Mouse (Mus musculus) intestine, embryonic 14.5 days (tissue): ENCODE measurements at regions not wholly inside any gene's neighbourhood (a gene's known extent, or its start where the extent isn't known, plus 50 kb on each side); places are given as distances from the start of the nearest gene placed in this dataset.

Source experiments
- ATAC-seq: fragments of 200-750 bp; cut with Nextera tagmentation; replicated peaks from 2 replicates; pipeline ENCODE4 v1.8.0; 2017; ENCODE audit warnings: low read depth, moderate number of reproducible peaks, moderate TSS enrichment, moderate library complexity; ENCODE audit not compliant: low FRiP score, low TSS enrichment
- DNase-seq: peaks from one replicate; pipeline ENCODE4 v3.0.0-alpha.2; 2018; ENCODE audit warnings: low spot score
- H3K27ac ChIP-seq: fragments of 300-500 bp; sonication (generic); 2 replicates; pipeline ENCODE4 v1.5.1; 2014; ENCODE audit warnings: low read depth, mild to moderate bottlenecking, control low read depth
- H3K27me3 ChIP-seq: fragments of 300-500 bp; sonication (generic); replicated peaks from 2 replicates; pipeline ENCODE4 v1.6.1; 2014; ENCODE audit warnings: low read length, control low read depth; ENCODE audit not compliant: control insufficient read depth, insufficient read depth
- H3K36me3 ChIP-seq: fragments of 300-500 bp; sonication (generic); 2 replicates; pipeline ENCODE4 v1.6.1; 2014; ENCODE audit warnings: low read length, control low read depth; ENCODE audit not compliant: control insufficient read depth, insufficient read depth
- H3K4me1 ChIP-seq: fragments of 300-500 bp; sonication (generic); replicated peaks from 2 replicates; pipeline ENCODE4 v1.6.1; 2014; ENCODE audit warnings: low read length, control low read depth, mixed read lengths; ENCODE audit not compliant: control insufficient read depth, insufficient read depth
- H3K4me2 ChIP-seq: fragments of 300-500 bp; sonication (generic); 2 replicates; pipeline ENCODE4 v1.6.1; 2014; ENCODE audit warnings: low read length
- H3K4me3 ChIP-seq: fragments of 300-500 bp; sonication (generic); 2 replicates; pipeline ENCODE4 v1.5.1; 2014; ENCODE audit warnings: low read depth, low read length, control low read depth, mixed read lengths
- H3K9ac ChIP-seq: fragments of 300-500 bp; sonication (generic); 2 replicates; pipeline ENCODE4 v1.6.1; 2014; ENCODE audit warnings: mild to moderate bottlenecking, low read length
- H3K9me3 ChIP-seq: fragments of 300-500 bp; sonication (generic); 2 replicates; pipeline ENCODE4 v1.6.1; 2016; ENCODE audit warnings: low read length, control low read depth; ENCODE audit not compliant: control insufficient read depth
- WGBS: fragments of 180-500 bp; shearing (Covaris S2); extraction: QIAGEN DNeasy Blood & Tissue Kit; methylation state at CpG from one replicate; pipeline ENCODE4 v1.1.7; 2014; 5-methylcytosine and 5-hydroxymethylcytosine counted together

- H3K4me2 ChIP-seq: no peak overlapping the region
- no peak for ATAC-seq
- 0 out of 2 replicates have a peak, but pooled peaks cover 5% of the 10 kb centered on the region for H3K4me1 ChIP-seq
- no peak for DNase-seq
- no peak overlapping the region for H3K4me3 ChIP-seq
- H3K27ac ChIP-seq: no peak overlapping the region
- H3K9me3 ChIP-seq: no peaks in the 10 kb centered on the region
- no peaks in the 10 kb centered on the region for H3K27me3 ChIP-seq
- 58% methylated on average over 1 of the region's 1 CpGs for WGBS
- no peaks in the 10 kb centered on the region for H3K36me3 ChIP-seq
- H3K9ac ChIP-seq: no peak overlapping the region
Observed at GRCm38 (mm10) chr7:145045230-145045629, 105.5 kb upstream of the Ccnd1 start.

GRCm38 (mm10) chr7:145043455-145044149, 103.9 kb upstream of the Ccnd1 start:
- 25% methylated on average over 7 of the region's 7 CpGs for WGBS
- Histone ChIP-seq H3K9ac (no peak overlapping the region), H3K4me2 (no peak overlapping the region), H3K27me3 (no peaks in the 10 kb centered on the region), H3K27ac (no peak overlapping the region), H3K4me1 (0 out of 2 replicates have a peak, but pooled peaks cover 5% of the 10 kb centered on the region), H3K4me3 (no peak overlapping the region), H3K36me3 (no peaks in the 10 kb centered on the region), H3K9me3 (no peaks in the 10 kb centered on the region)
- no peak for ATAC-seq
- no peak for DNase-seq

DNA sequence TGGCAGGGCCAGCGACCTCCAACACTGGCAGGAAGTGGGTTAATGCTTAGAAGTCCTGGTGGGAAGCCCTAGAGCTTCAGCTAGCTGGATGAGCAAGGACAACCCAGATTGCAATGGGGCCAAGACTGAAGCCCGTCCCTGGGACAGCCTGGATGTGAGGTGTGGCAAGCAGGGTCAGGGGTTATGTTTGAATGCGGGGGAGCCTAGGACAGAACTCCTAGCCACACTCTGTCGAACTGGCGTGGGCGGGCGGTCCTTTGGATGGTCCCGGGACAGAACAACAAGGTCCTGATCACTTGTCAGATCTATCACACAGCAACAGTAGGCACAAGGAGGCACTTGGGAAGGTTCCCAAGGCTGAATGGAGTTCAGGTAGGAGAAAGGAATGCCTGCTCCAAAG, 101.1 kb upstream of the Ccnd1 start:
- Histone ChIP-seq H3K9ac (no peak overlapping the region), H3K4me2 (no peak overlapping the region), H3K36me3 (no peaks in the 10 kb centered on the region), H3K27ac (no peak overlapping the region), H3K4me1 (no peaks in the 10 kb centered on the region), H3K4me3 (no peak overlapping the region), H3K9me3 (no peaks in the 10 kb centered on the region), H3K27me3 (no peaks in the 10 kb centered on the region)
- ATAC-seq: no peak
- DNase-seq: no peak
- 71% methylated on average over 8 of the region's 8 CpGs for WGBS

GRCm38 (mm10) chr7:145034385-145034784, 94.7 kb upstream of the Ccnd1 start:
- Histone ChIP-seq H3K27me3 (0 out of 2 replicates have a peak, but pooled peaks cover 3% of the 10 kb centered on the region), H3K9ac (no peak overlapping the region), H3K4me3 (no peak overlapping the region), H3K4me2 (no peak overlapping the region), H3K27ac (no peak overlapping the region), H3K9me3 (no peaks in the 10 kb centered on the region), H3K4me1 (peaks cover 4% of the 10 kb centered on the region), H3K36me3 (no peaks in the 10 kb centered on the region)
- DNase-seq (no peak), ATAC-seq (no peak)
- WGBS: 73% methylated on average over 1 of the region's 1 CpGs

- peaks cover 4% of the 10 kb centered on the region for H3K4me1 ChIP-seq
- no peaks in the 10 kb centered on the region for H3K9me3 ChIP-seq
- ATAC-seq (0 out of 2 replicates have a peak, but pooled peaks have one; percentile 34), DNase-seq (peak; percentile 57)
- WGBS: 8% methylated on average over 7 of the region's 7 CpGs
- H3K9ac ChIP-seq: no peak overlapping the region
- H3K27ac ChIP-seq: no peak overlapping the region
- H3K36me3 ChIP-seq: no peaks in the 10 kb centered on the region
- H3K4me3 ChIP-seq: peak overlapping the region; percentile 28
- H3K4me2 ChIP-seq: peak overlapping the region; percentile 71
- H3K27me3 ChIP-seq: 0 out of 2 replicates have a peak, but pooled peaks cover 3% of the 10 kb centered on the region
Observed at GRCm38 (mm10) chr7:145031275-145031674, 91.5 kb upstream of the Ccnd1 start.

GRCm38 (mm10) chr7:145030635-145031141, 91.0 kb upstream of the Ccnd1 start:
- H3K27me3 ChIP-seq: 0 out of 2 replicates have a peak, but pooled peaks cover 3% of the 10 kb centered on the region
- peaks cover 7% of the 10 kb centered on the region for H3K4me1 ChIP-seq
- peak overlapping the region; percentile 5; the same call in 1 of the 2 replicates for H3K27ac ChIP-seq
- H3K9me3 ChIP-seq: no peaks in the 10 kb centered on the region
- ATAC-seq (peak; percentile 94), DNase-seq (peak; percentile 84)
- H3K4me3 ChIP-seq: peak overlapping the region; percentile 28
- 2% methylated on average over 22 of the region's 22 CpGs for WGBS
- H3K9ac ChIP-seq: peak overlapping the region; percentile 15; the same call in 1 of the 2 replicates
- H3K4me2 ChIP-seq: peak overlapping the region; percentile 71
- H3K36me3 ChIP-seq: no peaks in the 10 kb centered on the region

GRCm38 (mm10) chr7:145029622-145030021, 89.9 kb upstream of the Ccnd1 start:
- no peaks in the 10 kb centered on the region for H3K9me3 ChIP-seq
- H3K4me2 ChIP-seq: no peak overlapping the region
- no peaks in the 10 kb centered on the region for H3K36me3 ChIP-seq
- no peak overlapping the region for H3K4me3 ChIP-seq
- H3K9ac ChIP-seq: no peak overlapping the region
- DNase-seq: no peak
- 91% methylated on average over 4 of the region's 4 CpGs for WGBS
- H3K27me3 ChIP-seq: 0 out of 2 replicates have a peak, but pooled peaks cover 3% of the 10 kb centered on the region
- no peak for ATAC-seq
- peaks cover 7% of the 10 kb centered on the region for H3K4me1 ChIP-seq
- no peak overlapping the region for H3K27ac ChIP-seq

GRCm38 (mm10) chr7:145029124-145029523, 89.4 kb upstream of the Ccnd1 start:
- ATAC-seq (no peak), DNase-seq (no peak)
- H3K36me3 ChIP-seq: no peaks in the 10 kb centered on the region
- no peak overlapping the region for H3K9ac ChIP-seq
- H3K27ac ChIP-seq: no peak overlapping the region
- peaks cover 7% of the 10 kb centered on the region for H3K4me1 ChIP-seq
- 34% methylated on average over 4 of the region's 4 CpGs for WGBS
- H3K4me3 ChIP-seq: no peak overlapping the region
- 0 out of 2 replicates have a peak, but pooled peaks cover 3% of the 10 kb centered on the region for H3K27me3 ChIP-seq
- H3K4me2 ChIP-seq: no peak overlapping the region
- no peaks in the 10 kb centered on the region for H3K9me3 ChIP-seq
